Mouse (Mus musculus): ENCODE data around the gene Tbrg4.

DNA sequence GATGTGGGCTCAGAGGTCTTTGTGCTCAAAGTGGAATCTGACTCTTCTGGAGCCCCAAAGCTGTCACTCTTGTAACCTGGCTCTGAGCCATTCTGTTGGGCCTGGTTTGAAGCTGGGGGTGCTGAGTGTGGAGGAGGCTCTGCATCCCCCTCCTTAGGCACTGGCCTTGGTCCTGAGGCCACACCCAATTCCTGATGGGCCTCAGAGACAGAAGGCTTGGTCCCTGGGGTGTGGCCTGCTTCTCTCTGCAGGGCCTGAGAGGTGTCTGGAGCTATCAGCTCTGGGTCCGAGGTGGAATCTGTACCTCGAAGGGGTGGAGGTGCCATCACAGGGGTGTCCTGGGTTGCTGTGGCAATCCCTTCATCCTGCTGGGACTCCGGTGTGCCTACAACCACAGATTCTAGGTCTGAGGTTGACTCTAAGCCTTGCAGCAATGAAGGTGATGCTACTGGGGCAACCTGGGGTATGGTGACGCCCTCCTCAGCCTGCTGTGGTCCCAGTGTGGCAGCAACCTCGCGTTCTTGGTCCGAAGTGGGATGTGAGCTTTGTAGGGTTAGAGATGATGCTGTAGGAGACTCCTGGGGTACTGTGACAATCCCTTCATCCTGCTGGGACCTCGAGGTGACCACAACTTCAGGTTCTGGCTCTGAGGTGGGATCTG is 25.5 kb downstream of the Tbrg4 start:
- TF ChIP-seq JUND (IDR thresholded peaks at IDR 0.05; ENCODE audit: low read depth, low read length) = no peak
- TF ChIP-seq CHD2 (IDR thresholded peaks at IDR 0.05; ENCODE audit: low read length) = no peak
- no peak for TF ChIP-seq MXI1 (IDR thresholded peaks at IDR 0.05; ENCODE audit: low read depth, low read length)
- no peak for TF ChIP-seq CTCF (IDR thresholded peaks at IDR 0.05 in 2 of 3, conservative IDR thresholded peaks at IDR 0.05 in 1 of 3; ENCODE audit: control insufficient read depth in 1 of 3, insufficient read depth in 1 of 3, low read depth in 2 of 3, low read length in 3 of 3, poor library complexity in 1 of 3, severe bottlenecking in 1 of 3)
